Mouse (Mus musculus): ENCODE measurements around the gene Cebpz.

DNA sequence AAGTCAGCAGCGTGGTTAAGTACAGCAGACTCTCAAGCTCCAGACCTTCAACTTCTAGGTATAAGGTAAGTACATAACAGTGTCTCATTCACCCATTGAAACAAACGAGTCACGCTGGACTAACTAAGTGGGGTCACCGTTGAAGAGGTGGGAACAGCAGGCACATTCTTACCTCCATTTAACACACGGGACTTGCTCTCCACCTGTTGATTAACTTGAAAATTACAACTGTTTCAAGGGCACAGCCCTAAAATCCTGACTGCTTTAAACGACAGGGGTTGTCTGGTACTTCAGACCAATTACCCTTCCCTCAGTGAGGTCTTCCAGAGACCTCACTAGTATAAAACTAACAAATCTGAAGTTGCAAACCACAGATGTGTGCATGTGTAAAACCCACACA, 22.6 kb upstream of the Cebpz start:
- TF ChIP-seq CTCF (IDR thresholded peaks at IDR 0.05; ENCODE audit: low read depth, low read length) = no peak
- TF ChIP-seq TAL1 (conservative IDR thresholded peaks at IDR 0.05; ENCODE audit: low read depth, low read length) = no peak
